Mouse (Mus musculus) heart, embryonic 13.5 days (tissue): ENCODE data around the gene Rasal1. TPM values are rescaled to one million over a fixed set of nuclear protein-coding genes. Genes with fewer than 3 reads are reported as not detected.

Experiments used
- ATAC-seq: fragments of 200-750 bp; cut with Nextera tagmentation; 2 replicates; pipeline ENCODE4 v1.8.0; 2017; ENCODE audit warnings: moderate TSS enrichment; ENCODE audit not compliant: insufficient number of reproducible peaks, low FRiP score, low TSS enrichment; ENCODE audit errors: extremely low read depth
- H3K27ac ChIP-seq: fragments of 300-500 bp; sonication (generic); replicated peaks from 2 replicates; pipeline ENCODE4 v1.5.1; 2015; ENCODE audit warnings: moderate library complexity, mild to moderate bottlenecking, inconsistent platforms
- H3K27me3 ChIP-seq: fragments of 300-500 bp; sonication (generic); replicated peaks from 2 replicates; pipeline ENCODE4 v1.6.1; 2015; ENCODE audit warnings: mild to moderate bottlenecking, inconsistent platforms
- H3K36me3 ChIP-seq: fragments of 300-500 bp; sonication (generic); 2 replicates; pipeline ENCODE4 v1.6.1; 2015; ENCODE audit warnings: mild to moderate bottlenecking, inconsistent platforms
- H3K4me1 ChIP-seq: fragments of 300-500 bp; sonication (generic); 2 replicates; pipeline ENCODE4 v1.6.1; 2015; ENCODE audit warnings: inconsistent platforms
- H3K4me2 ChIP-seq: fragments of 300-500 bp; sonication (generic); 2 replicates; pipeline ENCODE4 v1.6.1; 2015; ENCODE audit warnings: inconsistent platforms, mild to moderate bottlenecking, moderate library complexity
- H3K4me3 ChIP-seq: fragments of 300-500 bp; sonication (generic); 2 replicates; pipeline ENCODE4 v1.5.1; 2015; ENCODE audit warnings: moderate library complexity, mild to moderate bottlenecking, inconsistent platforms
- H3K9ac ChIP-seq: fragments of 300-500 bp; sonication (generic); 2 replicates; pipeline ENCODE4 v1.6.1; 2015; ENCODE audit warnings: inconsistent platforms, mild to moderate bottlenecking, moderate library complexity
- H3K9me3 ChIP-seq: fragments of 300-500 bp; sonication (generic); 2 replicates; pipeline ENCODE4 v1.6.1; 2016; ENCODE audit warnings: inconsistent platforms
- WGBS: fragments of 180-500 bp; shearing (Covaris S2); methylation state at CpG from one replicate; pipeline ENCODE4 v1.1.7; 2015; ENCODE audit warnings: mixed read lengths; 5-methylcytosine and 5-hydroxymethylcytosine counted together
- polyA plus RNA-seq: library from polyadenylated mRNA; unstranded; fragments of >200 nt; fragmentation: Nextera tagmentation; extraction: Ambion mirVana; gene quantifications from 2 replicates; pipeline ENCODE4 v1.2.1, GENCODE M21; 2015

Rasal1 gene
- polyA plus RNA-seq, 1 experiment from 2014 or later, result 0.37 TPM

DNA sequence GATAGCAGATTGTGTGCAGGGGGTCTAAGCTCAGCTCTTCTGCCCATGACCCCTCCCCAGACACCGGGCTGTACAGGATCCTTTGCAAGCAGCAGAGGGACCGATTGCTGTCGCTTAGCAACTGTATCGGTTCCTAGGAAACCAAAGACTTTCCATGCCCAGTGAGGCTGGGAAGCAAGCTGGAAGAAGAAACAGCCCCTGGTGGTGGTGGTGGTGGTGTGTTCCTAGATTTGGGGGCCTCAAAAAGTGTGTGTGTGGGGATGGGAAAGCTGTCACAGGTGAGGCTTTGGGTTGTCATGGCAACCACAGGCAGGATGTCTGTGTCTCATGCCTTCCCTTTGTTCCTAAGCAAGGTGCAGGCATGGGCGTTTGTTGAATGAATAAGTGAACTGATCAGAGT is 12.2 kb downstream of the Rasal1 start:
- Histone ChIP-seq H3K27ac (no peak overlapping the region), H3K27me3 (peaks cover 78% of the 10 kb centered on the region), H3K4me3 (no peak overlapping the region), H3K36me3 (no peaks in the 10 kb centered on the region), H3K9me3 (no peaks in the 10 kb centered on the region), H3K4me1 (no peaks in the 10 kb centered on the region), H3K9ac (no peak overlapping the region), H3K4me2 (no peak overlapping the region)
- no peak for ATAC-seq
- 63% methylated on average over 5 of the region's 5 CpGs for WGBS

DNA sequence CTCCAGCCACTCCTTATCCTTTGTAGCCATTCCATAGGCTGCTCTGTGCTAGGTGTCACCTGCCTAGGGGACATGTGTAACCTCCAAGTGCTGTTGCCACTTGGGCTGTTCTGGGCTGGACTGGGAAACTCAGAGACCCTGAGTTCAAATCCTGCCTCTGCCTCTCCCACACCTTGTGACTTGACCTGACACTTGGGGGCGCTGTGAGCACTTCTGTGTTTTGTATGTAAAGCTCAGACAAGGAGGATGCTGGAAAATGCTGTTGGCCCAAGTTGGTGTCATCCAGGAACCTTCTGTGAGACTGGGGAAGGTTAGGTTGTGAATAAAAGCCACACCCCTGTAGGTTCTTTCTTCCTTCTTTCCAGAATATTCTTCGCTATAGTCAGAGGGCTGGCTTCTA is 16.3 kb downstream of the Rasal1 start:
- H3K9ac ChIP-seq, result no peak overlapping the region
- H3K9me3 ChIP-seq, result no peaks in the 10 kb centered on the region
- H3K27ac ChIP-seq, result no peak overlapping the region
- no peak overlapping the region for H3K4me2 ChIP-seq
- WGBS, result 55% methylated on average over 2 of the region's 2 CpGs
- ATAC-seq, result no peak
- H3K4me1 ChIP-seq, result no peaks in the 10 kb centered on the region
- no peak overlapping the region for H3K4me3 ChIP-seq
- no peaks in the 10 kb centered on the region for H3K36me3 ChIP-seq
- peaks cover 80% of the 10 kb centered on the region for H3K27me3 ChIP-seq

DNA sequence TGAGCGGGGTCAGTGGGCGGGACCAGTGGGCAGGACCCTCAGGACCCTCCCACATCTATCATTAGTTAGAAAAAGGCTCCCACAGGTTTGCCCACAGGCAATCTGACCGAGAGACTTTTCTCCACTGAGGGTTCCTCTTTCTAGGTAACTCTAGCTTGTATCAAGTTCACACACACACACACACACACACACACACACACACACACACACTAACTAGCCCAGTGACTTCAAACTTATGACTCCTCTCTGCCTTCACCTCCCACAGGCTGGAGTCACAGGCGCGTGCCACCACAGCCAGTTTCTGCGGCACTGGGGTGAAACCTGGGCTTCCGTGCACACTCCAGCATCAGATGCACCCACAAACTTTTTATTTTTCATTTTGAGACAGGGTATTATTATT is 20.1 kb downstream of the Rasal1 start:
- no peaks in the 10 kb centered on the region for H3K36me3 ChIP-seq
- no peak for ATAC-seq
- H3K9me3 ChIP-seq, result no peaks in the 10 kb centered on the region
- H3K27ac ChIP-seq, result no peak overlapping the region
- no peak overlapping the region for H3K4me2 ChIP-seq
- H3K27me3 ChIP-seq, result peaks cover 47% of the 10 kb centered on the region
- H3K4me3 ChIP-seq, result no peak overlapping the region
- H3K9ac ChIP-seq, result no peak overlapping the region
- 71% methylated on average over 7 of the region's 7 CpGs for WGBS
- H3K4me1 ChIP-seq, result no peaks in the 10 kb centered on the region

DNA sequence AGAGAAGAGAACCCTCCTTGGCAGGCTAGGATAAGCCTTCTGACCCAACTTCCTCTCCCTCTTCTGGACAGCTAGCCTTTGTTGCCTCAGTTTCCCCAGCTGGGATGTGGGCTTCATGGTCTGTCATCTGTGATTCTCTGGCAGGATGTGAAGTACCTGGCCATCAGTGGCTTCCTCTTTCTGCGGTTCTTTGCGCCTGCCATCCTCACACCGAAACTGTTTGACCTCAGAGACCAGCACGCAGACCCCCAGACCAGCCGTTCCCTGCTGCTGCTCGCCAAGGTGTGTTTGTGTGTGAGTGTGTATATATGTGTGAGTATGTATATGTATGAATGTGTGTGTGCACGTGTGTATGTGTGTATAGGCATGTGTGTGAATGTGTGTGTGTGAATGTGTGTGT is 21.5 kb downstream of the Rasal1 start:
- no peaks in the 10 kb centered on the region for H3K4me1 ChIP-seq
- no peaks in the 10 kb centered on the region for H3K36me3 ChIP-seq
- peaks cover 49% of the 10 kb centered on the region for H3K27me3 ChIP-seq
- 87% methylated on average over 7 of the region's 7 CpGs for WGBS
- no peak overlapping the region for H3K4me2 ChIP-seq
- no peak for ATAC-seq
- H3K27ac ChIP-seq, result no peak overlapping the region
- no peak overlapping the region for H3K9ac ChIP-seq
- H3K9me3 ChIP-seq, result no peaks in the 10 kb centered on the region
- no peak overlapping the region for H3K4me3 ChIP-seq

DNA sequence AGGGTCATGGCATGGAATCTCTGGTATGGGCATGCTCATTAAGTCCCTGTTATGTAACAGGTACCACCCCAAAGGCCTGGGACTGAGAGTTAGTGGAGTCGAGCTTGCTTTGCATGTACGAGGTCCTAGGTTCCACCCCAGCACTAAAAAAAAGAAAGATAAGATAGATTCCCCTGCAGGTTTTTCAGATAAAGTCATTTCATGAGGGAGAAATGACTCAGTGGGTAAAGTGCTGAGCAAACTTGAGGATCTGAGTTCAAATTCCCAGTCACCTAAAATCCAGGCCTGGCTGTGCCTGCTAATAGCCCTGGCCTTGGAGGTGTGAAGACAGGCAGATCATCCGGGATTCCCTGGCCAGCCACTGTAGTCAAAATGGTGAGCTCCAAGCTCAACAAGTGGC is 23.3 kb downstream of the Rasal1 start:
- no peak for ATAC-seq
- Histone ChIP-seq H3K4me2 (no peak overlapping the region), H3K9me3 (no peaks in the 10 kb centered on the region), H3K4me3 (no peak overlapping the region), H3K27me3 (peaks cover 48% of the 10 kb centered on the region), H3K27ac (no peak overlapping the region), H3K36me3 (no peaks in the 10 kb centered on the region), H3K9ac (no peak overlapping the region), H3K4me1 (no peaks in the 10 kb centered on the region)
- 54% methylated on average over 3 of the region's 3 CpGs for WGBS

DNA sequence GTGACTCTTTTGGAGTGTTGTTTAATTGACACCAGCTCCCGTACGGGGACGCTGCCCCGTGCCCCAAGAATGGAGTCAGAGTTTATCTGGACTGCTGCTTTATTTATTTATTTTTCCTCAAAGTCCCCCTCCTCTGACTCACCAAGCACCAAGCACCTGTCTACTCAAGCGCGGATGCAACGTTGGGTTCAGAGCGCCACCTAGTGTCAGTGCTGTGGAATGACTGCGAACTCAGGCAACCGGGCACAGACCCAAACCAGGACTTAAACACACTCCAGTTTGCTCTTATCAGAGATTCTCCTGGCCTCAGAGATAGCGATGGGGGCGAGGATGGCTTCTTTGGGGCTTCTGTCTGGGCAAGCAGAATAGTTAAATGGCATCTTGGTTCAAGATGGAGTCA is 25.0 kb downstream of the Rasal1 start:
- H3K9ac ChIP-seq, result no peak overlapping the region
- 1% methylated on average over 12 of the region's 12 CpGs for WGBS
- no peak for ATAC-seq
- H3K9me3 ChIP-seq, result no peaks in the 10 kb centered on the region
- H3K27me3 ChIP-seq, result peaks cover 45% of the 10 kb centered on the region
- no peak overlapping the region for H3K4me3 ChIP-seq
- no peaks in the 10 kb centered on the region for H3K36me3 ChIP-seq
- no peaks in the 10 kb centered on the region for H3K4me1 ChIP-seq
- no peak overlapping the region for H3K27ac ChIP-seq
- H3K4me2 ChIP-seq, result no peak overlapping the region

DNA sequence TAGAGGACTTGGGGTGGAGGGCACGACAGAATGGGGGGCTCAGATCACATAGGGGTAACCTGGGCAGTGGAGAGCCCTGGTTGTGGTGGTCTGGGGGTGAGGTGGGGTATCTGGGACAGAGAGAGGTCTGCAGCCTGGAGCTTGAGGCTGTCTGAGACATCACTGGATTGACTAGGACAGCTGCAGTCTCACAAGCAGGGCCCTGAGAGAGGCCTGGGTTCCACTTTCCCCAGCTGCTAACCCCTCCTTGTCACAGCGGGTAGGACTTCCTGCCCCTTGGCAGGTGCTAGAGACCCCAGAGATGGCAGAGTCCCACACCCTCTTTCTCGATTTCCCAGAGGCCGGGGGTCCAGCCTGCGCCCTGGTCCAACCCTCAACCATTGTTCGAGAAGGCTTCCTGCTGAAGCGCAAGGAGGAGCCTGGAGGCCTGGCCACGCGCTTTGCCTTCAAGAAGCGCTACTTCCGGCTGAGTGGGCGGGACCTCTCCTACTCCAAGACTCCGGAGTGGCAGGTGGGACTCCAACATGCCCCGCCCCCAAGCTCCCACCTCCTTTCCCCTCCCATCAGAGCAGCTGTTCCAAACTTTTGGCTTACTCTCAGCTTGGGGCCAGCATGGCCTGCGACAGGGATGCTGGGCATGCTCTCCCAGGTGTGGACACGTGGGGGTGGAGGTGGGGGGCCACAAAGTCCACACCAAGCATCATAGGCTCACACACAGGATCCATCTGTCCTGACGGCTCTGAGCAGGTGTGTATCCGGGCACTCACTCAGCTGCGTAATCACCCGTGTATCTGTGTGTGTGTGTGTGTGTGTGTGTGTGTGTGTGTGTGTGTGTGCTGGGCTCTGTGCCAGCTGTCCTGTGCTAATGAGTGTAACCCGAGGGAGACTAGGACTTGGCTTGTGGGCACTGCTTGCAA is 25.9 kb downstream of the Rasal1 start:
- Histone ChIP-seq H3K4me1 (peaks cover 2% of the 10 kb centered on the region; the same call in 1 of the 2 replicates), H3K9ac (no peak overlapping the region), H3K4me3 (no peak overlapping the region), H3K36me3 (no peaks in the 10 kb centered on the region), H3K27ac (no peak overlapping the region), H3K9me3 (no peaks in the 10 kb centered on the region), H3K27me3 (peaks cover 47% of the 10 kb centered on the region), H3K4me2 (no peak overlapping the region)
- ATAC-seq, result no peak
- WGBS, result 31% methylated on average over 21 of the region's 21 CpGs

DNA sequence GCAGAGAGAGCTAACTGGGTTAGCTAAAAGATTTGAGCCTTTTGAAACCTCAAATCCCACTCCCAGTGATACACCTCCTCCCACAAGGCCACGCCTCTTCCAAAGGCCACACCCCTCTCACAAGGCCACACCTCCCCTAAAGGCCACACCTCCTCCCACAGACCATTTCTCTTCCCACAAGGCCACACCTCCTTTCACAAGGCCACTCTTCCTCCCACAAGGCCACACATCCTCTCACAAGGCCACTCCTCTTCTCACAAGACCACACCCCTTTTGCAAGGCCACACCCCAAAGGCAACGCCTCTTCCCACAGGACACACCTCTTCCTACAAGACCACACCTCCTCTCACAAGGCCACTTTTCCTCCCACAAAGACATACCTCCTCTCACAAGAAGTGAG is 28.9 kb downstream of the Rasal1 start:
- no peaks in the 10 kb centered on the region for H3K36me3 ChIP-seq
- H3K9ac ChIP-seq, result no peak overlapping the region
- H3K4me1 ChIP-seq, result peaks cover 9% of the 10 kb centered on the region; the same call in 1 of the 2 replicates
- no peak overlapping the region for H3K4me3 ChIP-seq
- no peaks in the 10 kb centered on the region for H3K9me3 ChIP-seq
- H3K27me3 ChIP-seq, result peaks cover 67% of the 10 kb centered on the region
- H3K4me2 ChIP-seq, result no peak overlapping the region
- H3K27ac ChIP-seq, result no peak overlapping the region
- 19% methylated on average over 2 of the region's 2 CpGs for WGBS
- no peak for ATAC-seq

DNA sequence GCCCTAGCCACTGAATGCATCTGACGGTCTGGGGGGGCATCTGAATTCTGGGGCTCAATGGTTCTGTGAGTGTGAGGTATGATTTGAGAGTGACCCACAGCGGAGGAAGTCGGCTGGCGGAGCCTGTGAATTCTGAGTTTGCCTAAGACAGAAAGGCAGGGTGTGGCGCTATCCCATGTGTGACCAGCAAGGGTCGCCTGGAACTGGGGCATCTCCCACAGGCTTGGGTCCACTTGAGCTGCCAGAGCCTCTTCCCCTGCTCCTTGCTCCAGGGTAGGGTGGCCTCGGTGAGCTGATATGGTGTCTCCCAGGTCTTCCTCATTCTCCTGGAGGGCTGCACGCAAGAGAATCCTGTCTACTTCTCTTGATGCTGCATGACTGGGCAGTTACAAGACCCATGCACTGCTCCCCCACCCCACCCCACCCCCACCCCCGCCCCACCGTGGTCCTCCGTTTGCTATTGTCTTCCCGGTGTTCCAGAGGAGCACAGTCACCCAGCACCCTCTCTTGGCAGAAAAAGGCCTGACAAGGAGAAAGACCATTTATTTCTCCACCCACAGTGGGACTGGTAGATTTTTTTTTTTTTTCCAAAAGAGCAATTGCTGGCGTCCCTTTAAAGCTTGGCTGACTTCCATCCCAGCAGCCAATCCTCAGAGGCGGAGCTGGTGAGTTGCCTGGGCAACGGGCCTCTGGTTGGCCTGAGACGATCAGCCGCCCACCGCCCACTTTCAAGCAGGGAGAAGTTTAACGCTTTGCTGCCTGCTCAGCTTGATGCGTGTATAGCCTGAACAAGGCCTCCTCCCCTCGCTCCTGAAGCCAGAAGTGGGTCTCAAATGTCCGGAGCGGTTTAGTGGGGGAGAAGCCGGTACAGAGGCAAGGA is 31.3 kb downstream of the Rasal1 start:
- no peak overlapping the region for H3K27ac ChIP-seq
- H3K4me2 ChIP-seq, result peak overlapping the region; percentile 74
- peak overlapping the region; percentile 71 for H3K9ac ChIP-seq
- H3K36me3 ChIP-seq, result no peaks in the 10 kb centered on the region
- peaks cover 12% of the 10 kb centered on the region; the same call in 1 of the 2 replicates for H3K4me1 ChIP-seq
- H3K27me3 ChIP-seq, result peaks cover 79% of the 10 kb centered on the region
- no peaks in the 10 kb centered on the region for H3K9me3 ChIP-seq
- peak; percentile 57 for ATAC-seq
- WGBS, result 2% methylated on average over 24 of the region's 24 CpGs
- H3K4me3 ChIP-seq, result peak overlapping the region; percentile 50

DNA sequence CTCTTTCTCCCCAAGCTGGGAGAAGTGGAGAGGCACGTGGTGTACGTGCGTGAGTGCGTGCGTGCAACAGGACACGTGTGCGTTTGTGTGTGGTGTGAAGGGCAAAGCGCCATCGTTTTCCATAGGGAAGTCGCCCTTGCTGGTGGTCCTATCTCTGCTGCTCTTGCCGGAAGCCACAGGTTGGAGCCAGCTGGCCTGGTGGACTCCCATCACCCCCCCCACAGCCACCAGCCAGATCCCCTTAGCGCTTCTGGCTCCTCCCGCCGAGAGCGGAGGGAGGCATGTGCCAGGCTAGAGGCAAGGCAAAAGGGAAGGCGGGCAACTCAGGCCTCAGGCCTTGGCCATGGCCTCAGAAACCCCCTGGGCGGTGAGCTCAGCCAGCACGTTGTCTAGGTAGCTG is 32.3 kb downstream of the Rasal1 start:
- WGBS, result 76% methylated on average over 18 of the region's 18 CpGs
- H3K4me2 ChIP-seq, result no peak overlapping the region
- no peak for ATAC-seq
- no peak overlapping the region for H3K4me3 ChIP-seq
- H3K9me3 ChIP-seq, result no peaks in the 10 kb centered on the region
- no peaks in the 10 kb centered on the region for H3K36me3 ChIP-seq
- peaks cover 12% of the 10 kb centered on the region; the same call in 1 of the 2 replicates for H3K4me1 ChIP-seq
- H3K9ac ChIP-seq, result no peak overlapping the region
- peaks cover 82% of the 10 kb centered on the region for H3K27me3 ChIP-seq
- no peak overlapping the region for H3K27ac ChIP-seq

DNA sequence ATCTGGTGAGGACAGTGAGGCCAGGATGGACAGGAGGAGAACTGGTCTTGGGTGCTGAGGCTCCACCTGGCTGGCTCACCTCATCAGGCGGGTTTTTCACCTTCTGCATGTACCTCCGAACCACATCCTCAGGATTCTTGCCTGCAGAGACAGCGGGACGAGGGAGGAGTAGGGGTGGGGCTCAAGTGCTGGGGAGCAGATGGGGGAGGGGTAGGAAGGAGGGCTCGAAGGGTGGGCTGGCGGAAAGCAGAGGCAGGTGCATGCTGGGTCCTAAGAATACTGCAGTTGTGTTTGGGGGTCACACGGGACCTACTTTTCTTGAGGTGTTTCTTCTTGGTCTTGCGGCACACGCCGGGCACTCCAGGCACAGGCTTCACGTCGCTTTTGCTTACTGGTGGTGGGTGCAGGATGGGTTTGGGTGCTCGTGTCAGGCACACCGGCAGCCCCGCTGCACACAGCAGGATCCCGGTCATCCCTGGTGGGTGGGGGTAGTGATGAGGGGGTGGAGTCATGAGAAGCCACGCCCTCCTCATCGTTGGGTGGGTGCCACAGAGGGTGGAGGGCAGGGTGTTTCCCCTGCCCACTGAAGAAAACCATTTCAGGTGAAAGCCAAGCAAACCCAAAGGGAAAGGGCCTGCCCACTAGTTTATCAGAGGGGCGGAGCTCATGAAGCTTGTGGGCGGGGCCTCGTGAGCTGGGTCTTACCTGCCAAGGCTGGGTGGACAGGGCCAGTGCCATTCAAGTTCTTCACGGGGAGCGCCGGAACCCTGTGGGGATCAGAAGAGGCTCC is 34.6 kb downstream of the Rasal1 start:
- Histone ChIP-seq H3K4me2 (no peak overlapping the region), H3K27me3 (peaks cover 79% of the 10 kb centered on the region), H3K27ac (no peak overlapping the region), H3K4me1 (peaks cover 12% of the 10 kb centered on the region; the same call in 1 of the 2 replicates), H3K9ac (no peak overlapping the region), H3K9me3 (no peaks in the 10 kb centered on the region), H3K4me3 (no peak overlapping the region), H3K36me3 (no peaks in the 10 kb centered on the region)
- ATAC-seq, result no peak
- 7% methylated on average over 24 of the region's 24 CpGs for WGBS
